Comparison of ENCODE assay signal across 8 mouse cellular contexts in the genomic region with DNA sequence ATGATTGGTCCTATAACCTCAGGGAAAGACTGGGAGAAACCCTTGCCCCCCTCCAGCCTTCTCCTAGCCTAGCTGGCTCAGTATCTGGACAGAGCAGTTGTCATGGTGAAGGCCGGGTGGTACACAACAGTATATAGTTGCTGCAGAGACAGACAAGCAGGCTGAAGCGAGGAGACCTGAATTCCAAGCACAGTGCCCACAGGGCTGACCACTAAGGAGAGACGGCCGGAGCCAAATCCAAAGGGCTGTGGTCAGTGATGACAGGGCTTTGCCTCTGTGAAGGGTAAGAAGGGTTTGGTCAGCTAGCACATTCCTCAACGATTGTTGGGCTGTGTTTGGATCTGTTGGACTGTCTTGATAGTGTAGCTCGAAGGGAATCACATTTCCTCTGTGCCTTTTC. TPM values are rescaled to one million over a fixed set of nuclear protein-coding genes. Genes with fewer than 3 reads are reported as not detected.
DNase-seq lines count a peak whose midpoint lies in the region; ATAC-seq and TF ChIP-seq lines count a peak whose summit lies in the region.

No protein-coding gene starts in this region.

- no peaks in the 10 kb centered on the region for H3K27me3 ChIP-seq in cerebellum, adult 2 months (ENCODE audit: control insufficient read depth, insufficient read depth, low read length)
- H3K27me3 ChIP-seq in lung, embryonic 15.5 days = no peaks in the 10 kb centered on the region
- H3K27me3 ChIP-seq in intestine, embryonic 14.5 days (replicated peaks; ENCODE audit: control insufficient read depth, insufficient read depth, low read length) = no peaks in the 10 kb centered on the region

- no peak for ATAC-seq in lung, embryonic 15.5 days (ENCODE audit: borderline replicate concordance, extremely low read depth, low FRiP score, low TSS enrichment)
- ATAC-seq in intestine, embryonic 14.5 days (replicated peaks; ENCODE audit: low FRiP score, low TSS enrichment, low read depth) = no peak

- TF ChIP-seq CTCF in cerebellum, adult 2 months (IDR thresholded peaks at IDR 0.05; ENCODE audit: borderline replicate concordance, insufficient read depth, low read depth, low read length) = no peak
- no peak for TF ChIP-seq CTCF in olfactory bulb, adult 2 months (IDR thresholded peaks at IDR 0.05; ENCODE audit: insufficient read depth, low read depth, low read length)

- H3K36me3 ChIP-seq in lung, embryonic 15.5 days = no peaks in the 10 kb centered on the region
- 0 out of 2 replicates have a peak, but pooled peaks cover 5% of the 10 kb centered on the region for H3K36me3 ChIP-seq in intestine, embryonic 14.5 days (ENCODE audit: control insufficient read depth, insufficient read depth, low read length)

- H3K9ac ChIP-seq in lung, embryonic 15.5 days = no peak overlapping the region
- no peak overlapping the region for H3K9ac ChIP-seq in intestine, embryonic 14.5 days (ENCODE audit: low read length)

- WGBS in cerebellum, adult 2 months = 59% methylated on average over 6 of the region's 6 CpGs
- WGBS in lung, embryonic 15.5 days = 73% methylated on average over 6 of the region's 6 CpGs
- 67% methylated on average over 6 of the region's 6 CpGs for WGBS in intestine, embryonic 14.5 days
- 83% methylated on average over 6 of the region's 6 CpGs for WGBS in olfactory bulb, adult 2 months

- no peak overlapping the region for H3K4me3 ChIP-seq in cerebellum, adult 2 months (replicated peaks; ENCODE audit: insufficient read depth, low read depth, low read length)
- H3K4me3 ChIP-seq in lung, embryonic 15.5 days = 0 out of 2 replicates have a peak overlapping the region, but pooled peaks have one; percentile 4
- no peak overlapping the region for H3K4me3 ChIP-seq in intestine, embryonic 14.5 days (ENCODE audit: low read depth, low read length)
- no peak overlapping the region for H3K4me3 ChIP-seq in olfactory bulb, adult 2 months (ENCODE audit: insufficient read depth, low read depth, low read length)

- no peak for TF ChIP-seq POLR2A in cerebellum, adult 2 months (IDR thresholded peaks at IDR 0.05; ENCODE audit: borderline replicate concordance, insufficient read depth, low read length)
- no peak for TF ChIP-seq POLR2A in olfactory bulb, adult 2 months (IDR thresholded peaks at IDR 0.05; ENCODE audit: insufficient read depth, low read depth, low read length)

- H3K4me2 ChIP-seq in lung, embryonic 15.5 days = peak overlapping the region; percentile 53
- H3K4me2 ChIP-seq in intestine, embryonic 14.5 days (ENCODE audit: low read length) = no peak overlapping the region

- no peak for DNase-seq in cerebellum, adult 2 months
- no peak for DNase-seq in cerebellum, postnatal 14 days
- no peak for DNase-seq in lung, postnatal 25 days (ENCODE audit: low spot score)
- DNase-seq in intestine, embryonic 14.5 days (ENCODE audit: low spot score) = no peak
- DNase-seq in thymus, adult 18-20 months = no peak
- DNase-seq in urinary bladder, postnatal 14 days (ENCODE audit: low spot score) = no peak

- H3K9me3 ChIP-seq in lung, embryonic 15.5 days = no peaks in the 10 kb centered on the region
- no peaks in the 10 kb centered on the region for H3K9me3 ChIP-seq in intestine, embryonic 14.5 days (ENCODE audit: control insufficient read depth, low read length)

- peaks cover 25% of the 10 kb centered on the region for H3K4me1 ChIP-seq in cerebellum, adult 2 months (ENCODE audit: control insufficient read depth, insufficient read depth, low read length)
- peaks cover 56% of the 10 kb centered on the region for H3K4me1 ChIP-seq in lung, embryonic 15.5 days
- peaks cover 51% of the 10 kb centered on the region for H3K4me1 ChIP-seq in intestine, embryonic 14.5 days (replicated peaks; ENCODE audit: control insufficient read depth, insufficient read depth, low read length)
- H3K4me1 ChIP-seq in olfactory bulb, adult 2 months (ENCODE audit: control insufficient read depth, insufficient read depth, low read length) = peaks cover 19% of the 10 kb centered on the region

- peak overlapping the region; percentile 77 for H3K27ac ChIP-seq in cerebellum, adult 2 months (ENCODE audit: insufficient read depth, low read length)
- peak overlapping the region; percentile 97 for H3K27ac ChIP-seq in lung, embryonic 15.5 days
- H3K27ac ChIP-seq in intestine, embryonic 14.5 days (ENCODE audit: low read depth) = peak overlapping the region; percentile 96
- H3K27ac ChIP-seq in olfactory bulb, adult 2 months (ENCODE audit: insufficient read depth, low read depth, low read length) = peak overlapping the region; percentile 9; the same call in 1 of the 2 replicates

RNA-seq across cellular contexts. Expression of a gene that starts 0.9 kb away (rescaled TPM):
- polyA plus RNA-seq in cerebellum, adult 2 months (2012; rRNA removed) = 175 TPM in 2 replicates
- 106 and 108 TPM in 2 replicates for polyA plus RNA-seq in lung, embryonic 15.5 days (2015; fragmentation: Nextera tagmentation; extraction: Ambion mirVana)
- polyA plus RNA-seq in intestine, embryonic 14.5 days (2014; fragmentation: Nextera tagmentation; extraction: Ambion mirVana) = 20.5 and 24.6 TPM in 2 replicates
- 342 TPM in 1 of 2 replicates, not detected in the other for polyA plus RNA-seq in olfactory bulb, adult 2 months (2012; ENCODE audit: insufficient read depth, insufficient read length, low replicate concordance, missing spikeins)

RNA-seq across cellular contexts. Expression of a gene that starts 5.1 kb away (rescaled TPM):
- polyA plus RNA-seq in cerebellum, adult 2 months (2012; rRNA removed) = 274 and 283 TPM in 2 replicates
- 40.8 and 45.3 TPM in 2 replicates for polyA plus RNA-seq in lung, embryonic 15.5 days (2015; fragmentation: Nextera tagmentation; extraction: Ambion mirVana)
- polyA plus RNA-seq in intestine, embryonic 14.5 days (2014; fragmentation: Nextera tagmentation; extraction: Ambion mirVana) = 37.8 and 38.0 TPM in 2 replicates
- polyA plus RNA-seq in olfactory bulb, adult 2 months (2012; ENCODE audit: insufficient read depth, insufficient read length, low replicate concordance, missing spikeins) = 379 TPM in 1 of 2 replicates, not detected in the other

RNA-seq across cellular contexts. Expression of a gene that starts 25.3 kb away (rescaled TPM):
- polyA plus RNA-seq in cerebellum, adult 2 months (2012; rRNA removed) = 0.93 and 2.0 TPM in 2 replicates
- 5.4 and 5.8 TPM in 2 replicates for polyA plus RNA-seq in lung, embryonic 15.5 days (2015; fragmentation: Nextera tagmentation; extraction: Ambion mirVana)
- 5.3 and 6.7 TPM in 2 replicates for polyA plus RNA-seq in intestine, embryonic 14.5 days (2014; fragmentation: Nextera tagmentation; extraction: Ambion mirVana)
- not detected in 2 replicates for polyA plus RNA-seq in olfactory bulb, adult 2 months (2012; ENCODE audit: insufficient read depth, insufficient read length, low replicate concordance, missing spikeins)

RNA-seq across cellular contexts. Expression of a gene that starts 58.7 kb away (rescaled TPM):
- polyA plus RNA-seq in cerebellum, adult 2 months (2012; rRNA removed) = 122 TPM in 2 replicates
- polyA plus RNA-seq in lung, embryonic 15.5 days (2015; fragmentation: Nextera tagmentation; extraction: Ambion mirVana) = 228 and 230 TPM in 2 replicates
- 206 TPM in 2 replicates for polyA plus RNA-seq in intestine, embryonic 14.5 days (2014; fragmentation: Nextera tagmentation; extraction: Ambion mirVana)
- polyA plus RNA-seq in olfactory bulb, adult 2 months (2012; ENCODE audit: insufficient read depth, insufficient read length, low replicate concordance, missing spikeins) = 165 and 783 TPM in 2 replicates

Comparison
In these comparisons a context has a peak if more than half of its experiments do, and no peak if none do; other contexts are left out.
1. H3K27ac ChIP-seq: peak in every context shown above with its lines; median percentile 97 in lung, embryonic 15.5 days; 96 in intestine, embryonic 14.5 days; 77 in cerebellum, adult 2 months; 9 in olfactory bulb, adult 2 months.